Mouse (Mus musculus) cortical plate, adult 2 months (tissue): ENCODE measurements around the gene Hes5.

Source experiments
- CTCF ChIP-seq: fragments of 200-500 bp; IDR thresholded peaks from 2 replicates; pipeline ENCODE4 v1.5.1; 2011; ENCODE audit warnings: mild to moderate bottlenecking, control low read depth, low read length; ENCODE audit not compliant: insufficient read depth; ENCODE audit errors: extremely low read depth
- POLR2A ChIP-seq: fragments of 200-500 bp; IDR thresholded peaks from 2 replicates; pipeline ENCODE4 v1.6.1; 2011; ENCODE audit warnings: mild to moderate bottlenecking, low read length, control low read depth; ENCODE audit not compliant: insufficient read depth; ENCODE audit errors: extremely low read depth

GRCm38 (mm10) chr4:154981530-154981929 is 20.8 kb downstream of the Hes5 start:
- TF ChIP-seq POLR2A (peak; percentile 44; the same call in 1 of the 2 replicates), CTCF (peak; percentile 89)
